Mouse (Mus musculus): ENCODE results near the gene Wdfy1.

Wdfy1 gene

DNA sequence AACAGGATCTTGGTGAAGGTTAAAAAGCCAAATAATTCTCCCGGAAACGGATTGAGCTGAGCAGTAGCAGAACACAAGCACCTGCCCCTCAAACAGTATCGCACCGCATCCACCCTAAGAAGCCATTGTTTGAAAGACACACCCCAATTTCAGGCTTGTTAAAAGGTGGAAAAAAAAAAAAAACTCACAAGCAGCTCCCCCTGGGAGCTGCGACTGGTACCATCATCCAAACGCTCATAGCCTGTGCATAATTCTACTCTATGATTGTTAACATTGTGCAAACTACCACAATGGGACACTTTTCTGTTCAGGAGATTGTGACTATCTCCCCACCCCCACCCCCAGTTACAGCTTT, 14.0 kb downstream of the Wdfy1 start:
- in situ Hi-C loops (cut with MboI; ENCODE audit: unreplicated experiment in 2 of 2), result loop anchor here (25.0 kb wide), 5 partner anchors 625 to 1225 kb away; partner anchors contain the start of gene Dock10 (in 1 of the 2)

DNA sequence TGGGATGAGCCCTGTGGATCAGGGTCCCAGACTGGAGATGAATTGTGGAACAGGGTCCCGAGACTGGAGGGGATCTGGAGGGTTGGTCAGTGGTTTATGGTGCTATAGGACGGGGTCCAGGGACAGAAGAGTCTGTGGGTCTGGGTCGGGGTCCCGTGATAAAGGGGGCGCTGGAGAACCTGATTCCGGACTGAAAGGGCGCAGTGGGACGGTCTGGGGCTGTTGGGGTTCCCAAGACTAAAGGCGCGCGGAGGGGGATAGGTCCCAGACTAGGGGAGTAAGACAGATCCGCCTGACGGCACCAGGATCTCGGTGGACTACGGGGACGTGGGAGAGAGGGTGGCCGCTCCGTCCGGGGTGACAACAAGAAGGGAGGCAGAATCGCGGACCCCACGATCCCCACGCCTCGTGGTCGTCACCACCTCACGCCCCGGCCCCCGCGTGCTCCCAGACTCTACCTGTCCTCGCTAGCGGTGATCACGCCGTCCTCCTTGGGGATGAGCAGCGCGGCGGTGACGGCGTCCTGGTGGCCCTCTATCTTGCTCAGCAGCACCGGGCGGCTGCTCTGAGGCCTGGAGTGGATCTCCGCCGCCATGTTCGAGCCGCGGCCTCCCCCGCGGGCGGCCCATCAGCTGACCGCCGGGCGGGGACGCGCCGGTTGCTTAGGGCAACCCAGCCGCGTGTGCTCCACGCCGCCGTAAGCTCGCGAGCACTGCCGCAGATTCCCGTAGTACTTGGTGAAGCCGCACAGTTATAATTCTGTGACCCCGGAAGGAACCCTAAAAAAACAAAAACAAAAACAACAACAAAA, 14.6 kb downstream of the Wdfy1 start:
- in situ Hi-C loops (cut with MboI; ENCODE audit: unreplicated experiment in 2 of 2), result loop anchor here (25.0 kb wide), 5 partner anchors 626 to 1224 kb away; partner anchors contain the start of gene Dock10 (in 1 of the 2)

DNA sequence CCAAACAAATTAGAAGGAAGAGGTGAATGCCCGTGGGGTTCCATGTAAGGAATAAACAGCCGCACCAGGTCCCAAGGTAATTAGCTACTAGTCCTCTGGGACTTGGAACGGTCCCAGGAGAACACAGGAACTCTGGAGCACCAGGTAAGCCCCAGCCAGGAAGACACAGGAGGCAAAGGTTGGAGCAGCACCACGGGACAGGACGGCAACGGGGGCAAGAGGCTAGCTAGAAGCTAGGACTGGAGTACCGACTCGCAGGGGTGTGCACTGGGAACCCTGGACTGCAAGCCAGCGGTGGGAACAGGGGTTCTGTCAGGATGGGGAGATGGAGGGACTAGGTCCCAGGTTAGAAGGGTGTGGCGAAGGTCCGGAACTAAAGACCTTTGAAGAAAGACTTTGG, 15.3 kb downstream of the Wdfy1 start:
- in situ Hi-C loops (cut with MboI; ENCODE audit: unreplicated experiment in 2 of 2), result loop anchor here (25.0 kb wide), 5 partner anchors 627 to 1223 kb away; partner anchors contain the start of gene Dock10 (in 1 of the 2)

DNA sequence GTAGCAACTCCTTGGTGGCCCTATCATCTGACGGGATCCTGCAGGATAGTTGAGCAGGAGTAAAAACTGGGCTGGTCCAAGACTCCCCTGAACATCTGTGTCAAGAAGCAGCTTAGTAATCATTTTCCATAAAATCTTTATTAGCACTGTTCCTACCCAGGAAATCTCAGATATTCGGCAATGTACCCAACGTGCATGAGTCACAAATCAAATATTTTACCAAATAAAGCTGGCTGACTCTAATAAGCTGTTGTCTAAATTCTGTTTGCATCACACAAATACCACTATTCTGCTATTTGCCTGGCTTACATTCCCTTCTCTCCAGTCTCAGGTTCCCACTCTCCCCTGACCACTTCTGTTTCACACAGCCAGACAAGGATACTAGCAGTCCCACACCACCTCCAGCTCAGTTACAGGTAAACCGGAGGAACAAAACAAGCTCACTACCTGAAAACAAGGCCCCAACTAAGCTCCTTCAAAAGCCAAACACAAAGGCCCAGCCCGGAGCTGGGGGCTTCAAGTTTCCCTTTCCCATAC, 16.4 kb downstream of the Wdfy1 start:
- in situ Hi-C loops (cut with MboI; ENCODE audit: unreplicated experiment in 2 of 2), result loop anchor here (25.0 kb wide), 5 partner anchors 628 to 1222 kb away; partner anchors contain the start of gene Dock10 (in 1 of the 2)

DNA sequence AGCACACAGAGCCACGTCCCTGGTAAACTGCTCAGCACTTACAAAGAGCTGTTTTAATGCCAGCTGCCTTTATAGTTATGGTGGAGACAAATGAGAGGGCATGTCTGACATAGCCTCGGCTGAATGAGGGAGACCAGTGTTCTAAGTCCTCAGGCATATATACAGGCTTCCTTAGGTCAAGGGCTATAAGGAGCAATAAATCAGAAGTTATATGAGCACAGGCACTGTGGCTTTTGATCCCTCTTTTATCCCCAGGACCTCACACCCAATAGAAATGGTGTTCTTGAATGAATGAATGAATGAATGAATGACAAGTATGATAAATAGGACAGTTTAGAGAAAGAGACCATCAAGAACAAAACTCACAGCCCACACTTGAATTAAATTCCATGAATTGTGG, 16.9 kb downstream of the Wdfy1 start:
- in situ Hi-C loops (cut with MboI; ENCODE audit: unreplicated experiment in 2 of 2), result loop anchor here (25.0 kb wide), 5 partner anchors 628 to 1222 kb away; partner anchors contain the start of gene Dock10 (in 1 of the 2)

- in situ Hi-C loops (cut with MboI; ENCODE audit: unreplicated experiment in 2 of 2), result loop anchor here (25.0 kb wide), 5 partner anchors 630 to 1220 kb away; partner anchors contain the start of gene Dock10 (in 1 of the 2)
These were observed 18.3 kb downstream of the Wdfy1 start for GRCm38 (mm10) chr1:79757597-79757996.

DNA sequence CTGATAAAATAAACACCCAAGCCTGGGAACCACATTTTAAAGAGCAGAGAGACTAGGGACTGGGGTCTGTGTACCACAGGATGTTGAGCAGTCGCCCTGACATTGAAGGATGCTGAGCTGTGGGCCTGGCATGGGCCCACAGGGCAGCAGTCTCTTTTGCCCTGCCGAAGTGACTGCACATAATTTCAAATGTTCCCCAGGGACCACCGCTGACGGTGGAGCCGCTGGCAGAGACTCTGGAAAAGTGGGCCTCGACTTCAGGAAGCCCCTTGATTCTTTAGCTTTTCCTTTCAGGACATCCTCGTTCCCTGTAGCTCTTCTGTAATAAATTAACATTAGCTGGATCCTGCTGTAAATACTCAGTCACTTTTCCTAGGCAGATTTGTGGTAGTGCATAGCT, 18.8 kb downstream of the Wdfy1 start:
- in situ Hi-C loops (cut with MboI; ENCODE audit: unreplicated experiment in 2 of 2), result loop anchor here (25.0 kb wide), 5 partner anchors 630 to 1220 kb away; partner anchors contain the start of gene Dock10 (in 1 of the 2)

- in situ Hi-C loops (cut with MboI; ENCODE audit: unreplicated experiment in 2 of 2), result loop anchor here (25.0 kb wide), 5 partner anchors 631 to 1219 kb away; partner anchors contain the start of gene Dock10 (in 1 of the 2)
These were observed 19.5 kb downstream of the Wdfy1 start for GRCm38 (mm10) chr1:79756417-79756816.

DNA sequence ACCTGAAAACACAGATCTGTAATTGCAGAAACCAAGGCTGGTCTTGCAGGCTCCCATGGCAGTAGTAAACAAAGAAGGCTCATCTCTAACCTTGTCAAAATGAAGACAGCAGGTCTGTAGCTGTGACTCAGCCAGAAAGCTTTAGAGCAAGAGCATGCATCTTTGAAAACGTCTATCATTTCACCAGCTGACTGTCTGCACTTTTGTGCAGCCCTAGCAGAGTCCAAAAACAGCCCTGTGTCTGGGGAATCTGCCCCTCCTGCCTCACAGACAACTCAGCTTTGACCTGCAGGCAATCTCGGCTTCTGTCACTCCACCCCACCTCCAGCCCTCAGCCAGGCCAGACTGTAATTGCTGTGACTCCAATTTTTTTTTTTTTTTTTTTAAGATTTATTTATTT, 20.6 kb downstream of the Wdfy1 start:
- in situ Hi-C loops (cut with MboI; ENCODE audit: unreplicated experiment in 2 of 2), result loop anchor here (25.0 kb wide), 5 partner anchors 632 to 1218 kb away; partner anchors contain the start of gene Dock10 (in 1 of the 2)

GRCm38 (mm10) chr1:79754936-79755335, 21.0 kb downstream of the Wdfy1 start:
- in situ Hi-C loops (cut with MboI; ENCODE audit: unreplicated experiment in 2 of 2), result loop anchor here (25.0 kb wide), 5 partner anchors 632 to 1218 kb away; partner anchors contain the start of gene Dock10 (in 1 of the 2)

- in situ Hi-C loops (cut with MboI; ENCODE audit: unreplicated experiment in 2 of 2), result loop anchor here (25.0 kb wide), 5 partner anchors 634 to 1216 kb away; partner anchors contain the start of gene Dock10 (in 1 of the 2)
These were observed 22.5 kb downstream of the Wdfy1 start for GRCm38 (mm10) chr1:79753456-79753855.

GRCm38 (mm10) chr1:79752714-79753340, 23.1 kb downstream of the Wdfy1 start:
- in situ Hi-C loops (cut with MboI; ENCODE audit: unreplicated experiment in 2 of 2), result loop anchor here (25.0 kb wide), 5 partner anchors 634 to 1216 kb away; partner anchors contain the start of gene Dock10 (in 1 of the 2)

DNA sequence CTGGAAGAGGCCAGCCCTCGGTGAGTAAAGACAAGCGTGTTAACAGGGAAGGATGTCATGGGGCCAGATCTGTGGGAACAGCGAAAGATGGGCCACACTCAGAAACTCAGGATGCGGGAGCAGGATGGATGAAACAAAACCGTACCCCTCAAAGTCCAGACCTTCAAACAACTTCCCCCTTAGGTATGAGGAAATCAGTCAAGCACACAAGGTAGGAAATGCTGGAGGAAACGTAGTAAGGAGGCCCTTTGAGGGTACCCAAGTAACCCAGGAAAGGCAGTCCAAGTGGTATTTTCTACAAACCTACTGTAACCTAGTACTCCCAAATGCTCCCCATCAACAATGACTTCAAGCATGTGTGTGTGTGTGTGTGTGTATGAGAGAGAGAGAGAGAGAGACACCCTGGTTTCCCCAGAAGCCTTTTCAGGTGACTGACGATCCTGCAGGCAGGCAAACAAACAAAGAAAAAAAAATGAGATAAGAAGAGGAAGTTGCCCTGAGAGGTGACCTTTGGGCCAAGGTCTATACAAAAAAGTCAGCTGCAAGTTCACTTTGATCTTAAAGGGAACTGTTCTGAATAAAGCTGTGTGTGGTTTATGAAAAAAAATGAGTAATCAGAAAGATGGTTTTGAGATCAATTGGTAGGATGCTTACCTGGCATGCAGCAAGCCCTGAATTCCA, 23.8 kb downstream of the Wdfy1 start:
- in situ Hi-C loops (cut with MboI; ENCODE audit: unreplicated experiment in 2 of 2), result loop anchor here (25.0 kb wide), 5 partner anchors 635 to 1215 kb away; partner anchors contain the start of gene Dock10 (in 1 of the 2)

- in situ Hi-C loops (cut with MboI; ENCODE audit: unreplicated experiment in 2 of 2), result loop anchor here (25.0 kb wide), 5 partner anchors 636 to 1214 kb away; partner anchors contain the start of gene Dock10 (in 1 of the 2)
These were observed 24.8 kb downstream of the Wdfy1 start for GRCm38 (mm10) chr1:79751186-79751585.

GRCm38 (mm10) chr1:79746056-79746455, 29.9 kb downstream of the Wdfy1 start:
- in situ Hi-C loops (cut with MboI; ENCODE audit: unreplicated experiment in 2 of 2), result no loop called here

GRCm38 (mm10) chr1:79743385-79743784, 32.6 kb downstream of the Wdfy1 start:
- in situ Hi-C loops (cut with MboI; ENCODE audit: unreplicated experiment in 2 of 2), result no loop called here

GRCm38 (mm10) chr1:79742949-79743348, 33.0 kb downstream of the Wdfy1 start:
- in situ Hi-C loops (cut with MboI; ENCODE audit: unreplicated experiment in 2 of 2), result no loop called here

- in situ Hi-C loops (cut with MboI; ENCODE audit: unreplicated experiment in 2 of 2), result no loop called here
These were observed 34.9 kb downstream of the Wdfy1 start for GRCm38 (mm10) chr1:79741002-79741401.

GRCm38 (mm10) chr1:79739726-79740125, 36.2 kb downstream of the Wdfy1 start:
- in situ Hi-C loops (cut with MboI; ENCODE audit: unreplicated experiment in 2 of 2), result no loop called here

GRCm38 (mm10) chr1:79736408-79736807, 39.5 kb downstream of the Wdfy1 start:
- in situ Hi-C loops (cut with MboI; ENCODE audit: unreplicated experiment in 2 of 2), result no loop called here
